Mouse (Mus musculus) stomach, embryonic 16.5 days (tissue): Measurements from ENCODE around the gene Phldb2. TPM values are rescaled to one million over a fixed set of nuclear protein-coding genes. Genes with fewer than 3 reads are reported as not detected.
A peak's percentile ranks its signal among the peaks of the same experiment; 100 is the strongest.

Experiments used
- ATAC-seq: fragments of 200-750 bp; cut with Nextera tagmentation; 2 replicates; pipeline ENCODE4 v1.8.0; 2017; ENCODE audit warnings: moderate number of reproducible peaks, moderate TSS enrichment; ENCODE audit not compliant: insufficient read depth, low FRiP score
- H3K27ac ChIP-seq: fragments of 300-500 bp; sonication (generic); 2 replicates; pipeline ENCODE4 v1.5.1; 2014; ENCODE audit warnings: low read length
- H3K27me3 ChIP-seq: fragments of 300-500 bp; sonication (generic); 2 replicates; pipeline ENCODE4 v1.6.1; 2014; ENCODE audit warnings: low read length, control low read depth, mixed read lengths; ENCODE audit not compliant: control insufficient read depth, insufficient read depth
- H3K36me3 ChIP-seq: fragments of 300-500 bp; sonication (generic); 2 replicates; pipeline ENCODE4 v1.6.1; 2014; ENCODE audit warnings: low read length; ENCODE audit not compliant: control insufficient read depth, insufficient read depth
- H3K4me1 ChIP-seq: fragments of 300-500 bp; sonication (generic); 2 replicates; pipeline ENCODE4 v1.6.1; 2014; ENCODE audit warnings: low read length, control low read depth, mixed read lengths; ENCODE audit not compliant: control insufficient read depth, insufficient read depth
- H3K4me2 ChIP-seq: fragments of 300-500 bp; sonication (generic); 2 replicates; pipeline ENCODE4 v1.6.1; 2014; ENCODE audit warnings: low read depth, low read length, mixed read lengths
- H3K4me3 ChIP-seq: fragments of 300-500 bp; sonication (generic); replicated peaks from 2 replicates; pipeline ENCODE4 v1.5.1; 2014; ENCODE audit warnings: mild to moderate bottlenecking, low read length
- H3K9ac ChIP-seq: fragments of 300-500 bp; sonication (generic); 2 replicates; pipeline ENCODE4 v1.6.1; 2014; ENCODE audit warnings: low read length
- H3K9me3 ChIP-seq: fragments of 300-500 bp; sonication (generic); replicated peaks from 2 replicates; pipeline ENCODE4 v1.6.1; 2016; ENCODE audit warnings: low read length, control low read depth; ENCODE audit not compliant: control insufficient read depth
- WGBS: fragments of 180-500 bp; shearing (Covaris S2); extraction: QIAGEN DNeasy Blood & Tissue Kit; methylation state at CpG from one replicate; pipeline ENCODE4 v1.1.7; 2014; 5-methylcytosine and 5-hydroxymethylcytosine counted together
- polyA plus RNA-seq: library from polyadenylated mRNA; unstranded; fragments of >200 nt; fragmentation: Nextera tagmentation; extraction: Ambion mirVana; gene quantifications from 2 replicates; pipeline ENCODE4 v1.2.1, GENCODE M21; 2015

Gene Phldb2
- polyA plus RNA-seq, 1 experiment from 2014 or later = 28.3 TPM

GRCm38 (mm10) chr16:45960978-45961377 is 7.6 kb upstream of the Phldb2 start:
- no peaks in the 10 kb centered on the region for H3K27me3 ChIP-seq
- WGBS = 77% methylated on average over 3 of the region's 3 CpGs
- H3K9me3 ChIP-seq = no peaks in the 10 kb centered on the region
- H3K27ac ChIP-seq = no peak overlapping the region
- no peak overlapping the region for H3K4me2 ChIP-seq
- H3K4me3 ChIP-seq = no peak overlapping the region
- ATAC-seq = no peak
- no peaks in the 10 kb centered on the region for H3K36me3 ChIP-seq
- H3K4me1 ChIP-seq = no peaks in the 10 kb centered on the region
- no peak overlapping the region for H3K9ac ChIP-seq

DNA sequence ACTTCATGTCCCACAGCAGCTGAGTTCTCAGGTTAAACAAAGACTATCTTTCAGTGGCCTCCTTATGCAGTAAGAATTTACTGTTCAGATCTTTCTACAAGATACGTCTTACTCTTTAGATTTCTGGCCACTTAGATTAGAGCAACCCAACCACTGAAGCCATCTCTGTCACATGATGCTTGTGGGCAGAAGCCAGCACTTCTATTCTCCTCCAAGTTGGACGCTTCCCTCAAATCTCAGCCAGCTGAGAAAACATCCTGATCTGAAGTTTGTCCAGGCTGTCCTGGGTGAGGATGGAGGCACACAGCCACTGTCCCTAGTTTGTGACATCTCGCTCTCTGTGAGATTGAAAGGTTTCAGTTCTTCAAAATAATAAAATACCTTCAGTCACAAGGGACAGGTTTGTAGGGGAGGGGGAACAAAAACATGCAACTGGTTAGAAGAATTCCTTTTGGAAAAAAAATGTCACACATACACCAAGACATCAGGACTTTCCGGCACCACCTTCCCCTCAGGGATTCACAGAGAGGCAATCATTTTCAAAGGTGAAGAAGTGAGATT is 3.1 kb upstream of the Phldb2 start:
- Histone ChIP-seq H3K27me3 (no peaks in the 10 kb centered on the region), H3K4me2 (no peak overlapping the region), H3K9ac (no peak overlapping the region), H3K4me1 (no peaks in the 10 kb centered on the region), H3K27ac (no peak overlapping the region), H3K4me3 (no peak overlapping the region), H3K9me3 (no peaks in the 10 kb centered on the region), H3K36me3 (no peaks in the 10 kb centered on the region)
- ATAC-seq = no peak
- 74% methylated on average over 4 of the region's 4 CpGs for WGBS

DNA sequence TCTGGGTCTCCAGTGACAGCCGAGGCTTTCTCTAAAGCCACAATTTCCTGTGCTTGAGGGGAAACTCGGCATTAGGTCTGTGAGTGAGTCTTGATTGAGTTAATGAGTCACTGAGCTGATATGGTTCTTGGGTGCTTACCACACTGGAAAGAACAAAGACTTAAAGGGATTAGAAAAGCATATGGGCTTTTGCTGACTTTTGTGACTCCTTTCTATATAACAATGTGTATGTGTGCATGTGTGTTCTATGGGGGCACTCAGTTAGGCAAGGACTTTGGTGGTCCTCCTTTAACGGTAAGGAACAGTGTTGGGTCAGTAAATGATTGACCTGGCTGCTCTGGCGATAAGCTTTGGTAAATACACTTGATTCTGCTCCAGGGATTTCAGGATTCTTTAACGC is 897 bp downstream of the Phldb2 start:
- peak overlapping the region; percentile 25 for H3K27ac ChIP-seq

DNA sequence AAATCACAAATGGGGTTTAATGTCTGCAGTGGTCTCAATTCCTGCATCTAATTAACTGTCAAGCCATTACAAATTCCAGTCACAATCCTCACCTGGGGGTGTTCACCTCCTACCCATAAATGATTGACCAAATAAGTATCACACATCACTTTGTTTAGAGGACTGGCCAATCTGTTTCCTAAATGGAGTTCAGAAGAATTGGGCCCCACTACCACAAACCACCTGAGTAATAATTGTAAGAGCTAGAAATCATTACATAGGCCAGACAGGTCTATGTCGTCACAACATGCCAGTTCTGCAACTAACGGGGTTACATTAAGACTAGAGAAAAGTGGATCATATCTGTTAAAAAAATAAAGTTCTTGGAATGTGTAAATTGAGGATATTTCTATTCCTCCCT is 1.4 kb downstream of the Phldb2 start:
- no peaks in the 10 kb centered on the region for H3K9me3 ChIP-seq
- H3K27ac ChIP-seq = no peak overlapping the region; the same call in 1 of the 2 replicates
- no peak overlapping the region for H3K4me2 ChIP-seq
- no peak for ATAC-seq
- no peak overlapping the region for H3K9ac ChIP-seq
- no peaks in the 10 kb centered on the region for H3K36me3 ChIP-seq
- no peaks in the 10 kb centered on the region for H3K27me3 ChIP-seq
- H3K4me3 ChIP-seq = no peak overlapping the region
- 45% methylated on average over 2 of the region's 2 CpGs for WGBS
- H3K4me1 ChIP-seq = no peaks in the 10 kb centered on the region

More for the DNA sequence above, 897 bp downstream of the Phldb2 start:
- WGBS = 28% methylated on average over 5 of the region's 5 CpGs
- Histone ChIP-seq H3K9ac (no peak overlapping the region), H3K4me2 (peak overlapping the region; percentile 23; the same call in 1 of the 2 replicates), H3K4me1 (no peaks in the 10 kb centered on the region), H3K9me3 (no peaks in the 10 kb centered on the region), H3K36me3 (no peaks in the 10 kb centered on the region), H3K27me3 (no peaks in the 10 kb centered on the region), H3K4me3 (no peak overlapping the region)
- peak; percentile 64; the same call in 1 of the 2 replicates for ATAC-seq

- Histone ChIP-seq H3K27ac (no peak overlapping the region), H3K4me3 (no peak overlapping the region), H3K36me3 (no peaks in the 10 kb centered on the region), H3K4me1 (0 out of 2 replicates have a peak, but pooled peaks cover 6% of the 10 kb centered on the region), H3K4me2 (no peak overlapping the region), H3K9me3 (no peaks in the 10 kb centered on the region), H3K27me3 (no peaks in the 10 kb centered on the region), H3K9ac (no peak overlapping the region)
- 76% methylated on average over 2 of the region's 2 CpGs for WGBS
- 0 out of 2 replicates have a peak, but pooled peaks have one; percentile 25 for ATAC-seq
Observed at GRCm38 (mm10) chr16:45946335-45946734, 7.1 kb downstream of the Phldb2 start.

DNA sequence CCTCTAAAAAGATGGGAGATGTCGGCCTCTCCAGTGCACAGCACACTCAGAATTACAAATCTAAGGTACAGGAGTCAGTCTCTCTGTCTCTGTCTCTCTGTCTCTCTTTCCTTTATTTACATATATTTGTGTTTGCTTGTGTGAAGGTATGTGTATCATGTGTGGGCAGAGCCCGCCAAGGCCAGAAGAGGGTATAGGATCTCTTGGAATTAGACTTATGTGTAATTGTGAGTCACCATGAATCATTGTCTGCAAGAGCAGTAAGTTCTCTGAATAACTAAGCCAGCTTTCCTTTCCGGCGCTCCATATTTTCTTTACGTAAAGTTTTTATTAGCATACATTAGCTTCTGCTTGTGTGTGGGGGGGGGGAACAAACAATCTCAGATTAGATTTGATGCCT is 7.7 kb downstream of the Phldb2 start:
- no peak overlapping the region for H3K4me3 ChIP-seq
- ATAC-seq = no peak; the same call in 1 of the 2 replicates
- H3K27ac ChIP-seq = peak overlapping the region; percentile 5; the same call in 1 of the 2 replicates
- H3K36me3 ChIP-seq = no peaks in the 10 kb centered on the region
- H3K27me3 ChIP-seq = no peaks in the 10 kb centered on the region
- H3K9me3 ChIP-seq = no peaks in the 10 kb centered on the region
- H3K9ac ChIP-seq = no peak overlapping the region
- 0 out of 2 replicates have a peak, but pooled peaks cover 6% of the 10 kb centered on the region for H3K4me1 ChIP-seq
- WGBS = 78% methylated on average over 5 of the region's 5 CpGs
- H3K4me2 ChIP-seq = 0 out of 2 replicates have a peak overlapping the region, but pooled peaks have one; percentile 10

- ATAC-seq = peak; percentile 50; the same call in 1 of the 2 replicates
- Histone ChIP-seq H3K4me3 (no peak overlapping the region), H3K4me2 (peak overlapping the region; percentile 10; the same call in 1 of the 2 replicates), H3K9me3 (no peaks in the 10 kb centered on the region), H3K27me3 (no peaks in the 10 kb centered on the region), H3K4me1 (0 out of 2 replicates have a peak, but pooled peaks cover 6% of the 10 kb centered on the region), H3K27ac (peak overlapping the region; percentile 5; the same call in 1 of the 2 replicates), H3K36me3 (no peaks in the 10 kb centered on the region), H3K9ac (no peak overlapping the region)
- WGBS = 19% methylated on average over 11 of the region's 11 CpGs
Observed at GRCm38 (mm10) chr16:45945174-45945631, 8.2 kb downstream of the Phldb2 start.

GRCm38 (mm10) chr16:45942169-45942891 is 11.1 kb downstream of the Phldb2 start:
- H3K9ac ChIP-seq = no peak overlapping the region
- no peak for ATAC-seq
- no peak overlapping the region for H3K4me3 ChIP-seq
- no peak overlapping the region for H3K4me2 ChIP-seq
- H3K36me3 ChIP-seq = no peaks in the 10 kb centered on the region
- 0 out of 2 replicates have a peak, but pooled peaks cover 6% of the 10 kb centered on the region for H3K4me1 ChIP-seq
- no peaks in the 10 kb centered on the region for H3K9me3 ChIP-seq
- H3K27ac ChIP-seq = no peak overlapping the region
- no peaks in the 10 kb centered on the region for H3K27me3 ChIP-seq
- 67% methylated on average over 8 of the region's 8 CpGs for WGBS

DNA sequence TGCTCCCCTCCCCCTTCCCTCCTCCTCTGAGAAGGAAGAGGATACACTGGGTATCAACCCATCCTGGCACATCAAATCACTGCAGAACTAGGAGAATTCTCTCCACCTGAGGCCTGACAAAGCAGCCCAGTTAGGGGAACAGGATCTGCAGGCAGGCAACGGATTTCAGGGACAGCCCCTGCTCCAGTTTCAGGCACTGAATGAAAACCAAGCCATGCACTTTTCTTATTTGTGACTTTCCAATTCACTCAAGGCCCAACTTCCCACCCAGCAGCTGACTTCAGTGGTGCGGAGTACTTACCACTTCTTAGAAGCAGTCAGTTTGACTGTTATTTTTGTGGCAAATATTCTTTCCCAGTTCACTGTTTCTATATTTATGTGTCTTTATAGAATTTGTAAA is 12.7 kb downstream of the Phldb2 start:
- Histone ChIP-seq H3K27me3 (no peaks in the 10 kb centered on the region), H3K4me3 (no peak overlapping the region), H3K9me3 (no peaks in the 10 kb centered on the region), H3K9ac (no peak overlapping the region), H3K4me1 (0 out of 2 replicates have a peak, but pooled peaks cover 10% of the 10 kb centered on the region), H3K4me2 (no peak overlapping the region), H3K36me3 (no peaks in the 10 kb centered on the region), H3K27ac (no peak overlapping the region)
- WGBS = 85% methylated on average over 2 of the region's 2 CpGs
- ATAC-seq = no peak
